Mouse (Mus musculus) cerebral cortex, adult 2 months (tissue): ENCODE measurements around the gene Alkbh4.

ENCODE experiments used
- WGBS: fragments of 180-500 bp; shearing (Covaris S2); methylation state at CpG from one replicate; pipeline ENCODE4 v1.1.7; 2018; 5-methylcytosine and 5-hydroxymethylcytosine counted together

Gene Alkbh4

DNA sequence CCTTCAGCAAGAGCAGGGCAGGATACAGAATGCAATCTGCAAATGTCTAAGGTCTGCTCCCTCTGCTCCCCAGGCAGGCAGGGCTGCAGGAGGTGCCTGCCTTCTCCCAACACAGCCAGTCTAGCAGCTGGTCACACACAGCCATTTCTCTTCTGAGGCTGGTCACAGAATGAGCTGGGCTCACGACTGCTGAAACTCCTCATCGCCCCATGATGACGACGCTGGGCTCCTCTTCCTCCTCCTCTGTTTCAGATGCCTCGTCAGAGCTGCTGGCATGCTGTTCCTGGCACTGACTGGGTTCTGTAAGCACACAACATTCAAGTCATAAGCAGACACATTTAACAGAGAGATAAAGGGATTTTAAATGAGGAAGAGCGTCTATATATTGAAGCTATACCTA is 45.3 kb downstream of the Alkbh4 start:
- 47% methylated on average over 6 of the region's 6 CpGs for WGBS

DNA sequence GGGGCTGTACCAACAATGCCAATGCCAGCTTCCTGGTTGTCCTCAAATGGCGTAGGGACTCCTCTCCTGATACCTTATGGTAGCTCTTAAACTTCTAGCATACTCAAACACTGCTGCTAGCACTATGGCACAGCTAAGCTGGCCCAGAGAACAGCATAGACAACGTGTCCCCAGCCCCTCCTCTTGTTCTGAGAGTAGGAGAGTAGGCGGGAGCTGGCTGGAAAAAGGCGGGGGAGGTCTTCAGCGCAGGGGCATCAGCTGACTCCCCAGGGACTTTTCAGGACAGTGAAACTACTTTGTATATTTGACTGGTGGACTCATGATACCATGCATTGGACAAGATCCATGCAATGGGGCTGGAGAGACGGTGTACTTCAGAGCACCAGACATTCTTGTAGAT is 46.1 kb downstream of the Alkbh4 start:
- 57% methylated on average over 6 of the region's 6 CpGs for WGBS

DNA sequence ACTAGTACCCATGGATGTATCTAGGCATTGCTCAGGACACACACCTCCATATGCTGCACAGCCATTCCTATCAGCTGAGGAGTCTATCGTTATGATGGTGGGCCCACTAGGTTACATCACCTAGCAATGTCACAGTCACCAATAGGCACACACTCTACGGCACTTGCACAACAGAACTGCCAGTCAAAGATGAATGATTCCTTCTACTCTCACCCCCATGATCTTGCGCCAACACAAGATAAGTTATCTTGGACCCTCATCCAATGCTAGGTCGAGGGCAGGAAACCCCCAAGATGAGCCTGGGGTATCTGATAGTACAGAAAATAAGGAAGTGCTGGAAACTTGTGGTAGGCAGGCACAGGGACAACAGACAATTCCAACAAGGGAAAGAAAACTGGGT is 46.9 kb downstream of the Alkbh4 start:
- 79% methylated on average over 4 of the region's 4 CpGs for WGBS

DNA sequence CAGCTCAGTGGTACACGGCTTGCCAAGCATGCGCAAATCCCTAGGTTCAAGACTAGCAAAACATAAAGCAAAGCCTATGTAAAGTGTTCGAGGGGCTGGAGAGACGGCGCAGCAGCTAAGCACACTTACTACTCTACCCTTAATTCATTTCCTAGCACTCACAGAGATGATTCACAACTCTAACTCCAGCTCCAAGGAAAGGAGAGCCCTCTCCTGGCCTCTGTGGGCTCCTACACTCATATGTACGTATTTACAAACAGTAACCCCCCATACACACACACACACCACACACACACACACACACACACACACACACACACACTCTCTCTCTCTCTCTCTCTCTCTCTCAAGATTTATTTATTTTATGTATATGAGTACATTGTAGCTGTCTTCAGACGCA is 47.8 kb downstream of the Alkbh4 start:
- 69% methylated on average over 7 of the region's 7 CpGs for WGBS

DNA sequence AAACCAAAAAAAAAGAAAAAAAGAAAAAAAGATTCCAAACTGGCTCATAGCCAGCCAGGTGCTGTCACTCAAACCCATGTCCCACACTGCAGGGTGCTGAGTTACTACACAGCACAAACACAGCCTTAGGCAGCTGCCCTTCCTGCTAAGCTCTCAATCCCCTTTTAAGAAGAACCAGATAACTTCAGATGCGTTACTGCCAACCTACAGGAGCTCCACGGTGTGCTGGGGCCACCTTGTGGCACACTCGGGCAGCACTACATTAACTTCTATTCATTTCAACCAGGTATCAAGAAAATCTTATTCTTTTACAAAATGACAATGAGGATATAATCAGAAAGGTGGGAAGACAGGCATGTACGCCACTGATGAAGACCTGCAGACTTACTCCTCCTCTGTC is 50.8 kb downstream of the Alkbh4 start:
- WGBS: 27% methylated on average over 4 of the region's 4 CpGs
